Mouse (Mus musculus) hindbrain, embryonic 15.5 days (tissue): ENCODE results near the gene Pipox. TPM values are rescaled to one million over a fixed set of nuclear protein-coding genes. Genes with fewer than 3 reads are reported as not detected.

Experiments used
- ATAC-seq: fragments of 200-750 bp; cut with Nextera tagmentation; 2 replicates; pipeline ENCODE4 v1.8.0; 2017; ENCODE audit warnings: low read depth, moderate number of reproducible peaks, moderate TSS enrichment; ENCODE audit not compliant: low FRiP score
- H3K27ac ChIP-seq: fragments of 300-500 bp; sonication (generic); replicated peaks from 2 replicates; pipeline ENCODE4 v1.5.1; 2015; ENCODE audit warnings: mild to moderate bottlenecking, inconsistent platforms
- H3K27me3 ChIP-seq: fragments of 300-500 bp; sonication (generic); 2 replicates; pipeline ENCODE4 v1.6.1; 2015; ENCODE audit warnings: control low read depth, inconsistent platforms
- H3K36me3 ChIP-seq: fragments of 300-500 bp; sonication (generic); 2 replicates; pipeline ENCODE4 v1.6.1; 2015; ENCODE audit warnings: control low read depth, inconsistent platforms
- H3K4me1 ChIP-seq: fragments of 300-500 bp; sonication (generic); replicated peaks from 2 replicates; pipeline ENCODE4 v1.6.1; 2015; ENCODE audit warnings: control low read depth, inconsistent platforms
- H3K4me2 ChIP-seq: fragments of 300-500 bp; sonication (generic); 2 replicates; pipeline ENCODE4 v1.6.1; 2015; ENCODE audit warnings: moderate library complexity, mild to moderate bottlenecking, inconsistent platforms
- H3K4me3 ChIP-seq: fragments of 300-500 bp; sonication (generic); 2 replicates; pipeline ENCODE4 v1.5.1; 2015; ENCODE audit warnings: mild to moderate bottlenecking, inconsistent platforms
- H3K9ac ChIP-seq: fragments of 300-500 bp; sonication (generic); 2 replicates; pipeline ENCODE4 v1.6.1; 2015; ENCODE audit warnings: inconsistent platforms
- H3K9me3 ChIP-seq: fragments of 300-500 bp; sonication (generic); 2 replicates; pipeline ENCODE4 v1.6.1; 2016; ENCODE audit warnings: control low read depth, inconsistent platforms
- WGBS: fragments of 180-500 bp; shearing (Covaris S2); methylation state at CpG from one replicate; pipeline ENCODE4 v1.1.7; 2015; 5-methylcytosine and 5-hydroxymethylcytosine counted together
- polyA plus RNA-seq: library from polyadenylated mRNA; unstranded; fragments of >200 nt; fragmentation: Nextera tagmentation; extraction: Ambion mirVana; gene quantifications from 2 replicates; pipeline ENCODE4 v1.2.1, GENCODE M21; 2015

The Pipox gene
- polyA plus RNA-seq, 1 experiment from 2014 or later, result 5.1 TPM

GRCm38 (mm10) chr11:77892883-77893282 is 1.0 kb downstream of the Pipox start:
- H3K9ac ChIP-seq, result no peak overlapping the region
- ATAC-seq, result no peak
- H3K27ac ChIP-seq, result peak overlapping the region; percentile 78
- WGBS, result 12% methylated on average over 5 of the region's 5 CpGs
- peaks cover 72% of the 10 kb centered on the region for H3K4me1 ChIP-seq
- H3K27me3 ChIP-seq, result no peaks in the 10 kb centered on the region
- H3K9me3 ChIP-seq, result no peaks in the 10 kb centered on the region
- H3K4me3 ChIP-seq, result no peak overlapping the region
- H3K4me2 ChIP-seq, result peak overlapping the region; percentile 14
- H3K36me3 ChIP-seq, result no peaks in the 10 kb centered on the region

GRCm38 (mm10) chr11:77890648-77891258 is 3.1 kb downstream of the Pipox start:
- no peak for ATAC-seq
- WGBS, result 51% methylated on average over 2 of the region's 2 CpGs
- H3K4me2 ChIP-seq, result no peak overlapping the region
- H3K4me3 ChIP-seq, result no peak overlapping the region
- H3K27me3 ChIP-seq, result no peaks in the 10 kb centered on the region
- H3K4me1 ChIP-seq, result peaks cover 72% of the 10 kb centered on the region
- H3K36me3 ChIP-seq, result no peaks in the 10 kb centered on the region
- H3K9ac ChIP-seq, result no peak overlapping the region
- H3K27ac ChIP-seq, result no peak overlapping the region
- H3K9me3 ChIP-seq, result no peaks in the 10 kb centered on the region

- Histone ChIP-seq H3K36me3 (no peaks in the 10 kb centered on the region), H3K4me1 (peaks cover 74% of the 10 kb centered on the region), H3K4me3 (no peak overlapping the region), H3K9ac (no peak overlapping the region), H3K27ac (no peak overlapping the region), H3K4me2 (no peak overlapping the region), H3K27me3 (no peaks in the 10 kb centered on the region), H3K9me3 (no peaks in the 10 kb centered on the region)
- 24% methylated on average over 1 of the region's 2 CpGs for WGBS
- no peak for ATAC-seq
Measured at GRCm38 (mm10) chr11:77889484-77889883, 4.4 kb downstream of the Pipox start.

- Histone ChIP-seq H3K9ac (no peak overlapping the region), H3K27ac (no peak overlapping the region), H3K4me1 (peaks cover 67% of the 10 kb centered on the region), H3K36me3 (no peaks in the 10 kb centered on the region), H3K27me3 (no peaks in the 10 kb centered on the region), H3K4me3 (no peak overlapping the region), H3K4me2 (no peak overlapping the region), H3K9me3 (no peaks in the 10 kb centered on the region)
- WGBS, result 94% methylated on average over 5 of the region's 5 CpGs
- ATAC-seq, result no peak
Measured at GRCm38 (mm10) chr11:77888846-77889245, 5.0 kb downstream of the Pipox start.

GRCm38 (mm10) chr11:77887373-77887960 is 6.4 kb downstream of the Pipox start:
- peak overlapping the region; percentile 74 for H3K27ac ChIP-seq
- H3K9me3 ChIP-seq, result no peaks in the 10 kb centered on the region
- H3K9ac ChIP-seq, result 0 out of 2 replicates have a peak overlapping the region, but pooled peaks have one; percentile 8
- H3K4me3 ChIP-seq, result no peak overlapping the region
- WGBS, result 13% methylated on average over 17 of the region's 17 CpGs
- 0 out of 2 replicates have a peak, but pooled peaks cover 4% of the 10 kb centered on the region for H3K27me3 ChIP-seq
- H3K36me3 ChIP-seq, result no peaks in the 10 kb centered on the region
- ATAC-seq, result peak; percentile 53; the same call in 1 of the 2 replicates
- peak overlapping the region; percentile 23 for H3K4me2 ChIP-seq
- H3K4me1 ChIP-seq, result peaks cover 53% of the 10 kb centered on the region

- Histone ChIP-seq H3K36me3 (no peaks in the 10 kb centered on the region), H3K9me3 (no peaks in the 10 kb centered on the region), H3K4me2 (no peak overlapping the region), H3K27me3 (0 out of 2 replicates have a peak, but pooled peaks cover 6% of the 10 kb centered on the region), H3K4me1 (peaks cover 48% of the 10 kb centered on the region), H3K9ac (no peak overlapping the region), H3K27ac (peak overlapping the region; percentile 74; the same call in 1 of the 2 replicates), H3K4me3 (no peak overlapping the region)
- ATAC-seq, result peak; percentile 51; the same call in 1 of the 2 replicates
- 13% methylated on average over 8 of the region's 8 CpGs for WGBS
Measured at GRCm38 (mm10) chr11:77885246-77885575, 8.7 kb downstream of the Pipox start.

- no peaks in the 10 kb centered on the region for H3K36me3 ChIP-seq
- no peak overlapping the region for H3K4me2 ChIP-seq
- H3K4me1 ChIP-seq, result peaks cover 51% of the 10 kb centered on the region
- H3K9me3 ChIP-seq, result no peaks in the 10 kb centered on the region
- ATAC-seq, result peak; percentile 23
- peak overlapping the region; percentile 74 for H3K27ac ChIP-seq
- no peak overlapping the region for H3K4me3 ChIP-seq
- H3K9ac ChIP-seq, result no peak overlapping the region
- 0 out of 2 replicates have a peak, but pooled peaks cover 6% of the 10 kb centered on the region for H3K27me3 ChIP-seq
- 30% methylated on average over 9 of the region's 10 CpGs for WGBS
Measured at GRCm38 (mm10) chr11:77884524-77885245, 9.2 kb downstream of the Pipox start.

GRCm38 (mm10) chr11:77876760-77877148 is 17.1 kb downstream of the Pipox start:
- Histone ChIP-seq H3K9ac (no peak overlapping the region), H3K27me3 (no peaks in the 10 kb centered on the region), H3K36me3 (no peaks in the 10 kb centered on the region), H3K4me3 (no peak overlapping the region), H3K4me2 (no peak overlapping the region), H3K27ac (peak overlapping the region; percentile 46), H3K4me1 (peaks cover 45% of the 10 kb centered on the region), H3K9me3 (no peaks in the 10 kb centered on the region)
- ATAC-seq, result 0 out of 2 replicates have a peak, but pooled peaks have one; percentile 16
- 44% methylated on average over 11 of the region's 11 CpGs for WGBS

- H3K4me2 ChIP-seq, result no peak overlapping the region
- H3K36me3 ChIP-seq, result no peaks in the 10 kb centered on the region
- H3K4me3 ChIP-seq, result no peak overlapping the region
- peaks cover 51% of the 10 kb centered on the region for H3K4me1 ChIP-seq
- peak overlapping the region; percentile 46 for H3K27ac ChIP-seq
- 45% methylated on average over 26 of the region's 26 CpGs for WGBS
- H3K9ac ChIP-seq, result no peak overlapping the region
- H3K27me3 ChIP-seq, result no peaks in the 10 kb centered on the region
- ATAC-seq, result peak; percentile 20; the same call in 1 of the 2 replicates
- H3K9me3 ChIP-seq, result no peaks in the 10 kb centered on the region
Measured at GRCm38 (mm10) chr11:77875847-77876759, 17.8 kb downstream of the Pipox start.

- H3K27ac ChIP-seq, result 0 out of 2 replicates have a peak overlapping the region, but pooled peaks have one; percentile 7
- H3K4me2 ChIP-seq, result no peak overlapping the region
- WGBS, result 21% methylated on average over 5 of the region's 5 CpGs
- no peaks in the 10 kb centered on the region for H3K36me3 ChIP-seq
- no peaks in the 10 kb centered on the region for H3K9me3 ChIP-seq
- peaks cover 53% of the 10 kb centered on the region for H3K4me1 ChIP-seq
- ATAC-seq, result 0 out of 2 replicates have a peak, but pooled peaks have one; percentile 9
- no peak overlapping the region for H3K9ac ChIP-seq
- H3K27me3 ChIP-seq, result no peaks in the 10 kb centered on the region
- H3K4me3 ChIP-seq, result no peak overlapping the region
Measured at GRCm38 (mm10) chr11:77875269-77875668, 18.6 kb downstream of the Pipox start.

GRCm38 (mm10) chr11:77874685-77875231 is 19.1 kb downstream of the Pipox start:
- WGBS, result 44% methylated on average over 6 of the region's 6 CpGs
- H3K9ac ChIP-seq, result no peak overlapping the region
- no peaks in the 10 kb centered on the region for H3K36me3 ChIP-seq
- no peaks in the 10 kb centered on the region for H3K9me3 ChIP-seq
- H3K27ac ChIP-seq, result no peak overlapping the region
- ATAC-seq, result no peak
- no peak overlapping the region for H3K4me3 ChIP-seq
- H3K27me3 ChIP-seq, result no peaks in the 10 kb centered on the region
- H3K4me2 ChIP-seq, result no peak overlapping the region
- H3K4me1 ChIP-seq, result peaks cover 49% of the 10 kb centered on the region
